Mouse (Mus musculus) liver, embryonic 14.5 days (tissue): ENCODE measurements around the gene Cox14. TPM values are rescaled to one million over a fixed set of nuclear protein-coding genes. Genes with fewer than 3 reads are reported as not detected.

ENCODE experiments used
- ATAC-seq: fragments of 200-750 bp; cut with Nextera tagmentation; 2 replicates; pipeline ENCODE4 v1.8.0; 2017; ENCODE audit warnings: moderate number of reproducible peaks, mild to moderate bottlenecking, moderate library complexity; ENCODE audit not compliant: insufficient read depth
- DNase-seq, 3 experiments: peaks; one replicate each; pipeline ENCODE4 v3.0.0-alpha.2; 2012 to 2013; ENCODE audit warnings: low read depth in 3 of 3, low spot score in 3 of 3
- H3K27ac ChIP-seq: fragments of 300-500 bp; sonication (generic); 2 replicates; pipeline ENCODE4 v1.5.1; 2014; ENCODE audit warnings: moderate library complexity, mild to moderate bottlenecking, control low read depth, inconsistent platforms
- H3K27me3 ChIP-seq: fragments of 300-500 bp; sonication (generic); 2 replicates; pipeline ENCODE4 v1.6.1; 2014; ENCODE audit warnings: mild to moderate bottlenecking, low read length, moderate library complexity; ENCODE audit not compliant: control insufficient read depth, insufficient read depth
- H3K36me3 ChIP-seq: fragments of 300-500 bp; sonication (generic); replicated peaks from 2 replicates; pipeline ENCODE4 v1.6.1; 2014; ENCODE audit warnings: low read depth; ENCODE audit not compliant: control insufficient read depth, insufficient read depth
- H3K4me1 ChIP-seq, 2 experiments: fragments of 200-500 bp in 1 of 2; fragments of 300-500 bp in 1 of 2; sonication (generic) in 1 of 2; replicated peaks; 2 replicates each; pipeline ENCODE4 v1.6.1; 2012 to 2014; ENCODE audit warnings: antibody characterized with exemption in 1 of 2, inconsistent platforms in 1 of 2, low read length in 1 of 2; ENCODE audit not compliant: control insufficient read depth in 2 of 2, insufficient read depth in 2 of 2
- H3K4me2 ChIP-seq: fragments of 300-500 bp; sonication (generic); 2 replicates; pipeline ENCODE4 v1.6.1; 2014; ENCODE audit warnings: low read depth, mild to moderate bottlenecking, control low read depth, moderate library complexity
- H3K4me3 ChIP-seq, 2 experiments: fragments of 200-500 bp in 1 of 2; fragments of 300-500 bp in 1 of 2; sonication (generic) in 1 of 2; 2 replicates each; pipeline ENCODE4 v1.5.1; 2012 to 2014; ENCODE audit warnings: low read depth in 2 of 2, low read length in 2 of 2, mild to moderate bottlenecking in 2 of 2, control low read depth in 1 of 2, inconsistent platforms in 1 of 2, moderate library complexity in 1 of 2; ENCODE audit not compliant: insufficient read depth in 1 of 2
- H3K9ac ChIP-seq: fragments of 300-500 bp; sonication (generic); replicated peaks from 2 replicates; pipeline ENCODE4 v1.6.1; 2014; ENCODE audit warnings: mild to moderate bottlenecking, control low read depth, moderate library complexity
- H3K9me3 ChIP-seq: fragments of 300-500 bp; sonication (generic); 2 replicates; pipeline ENCODE4 v1.6.1; 2016; ENCODE audit warnings: low read length, mixed read lengths; ENCODE audit not compliant: control insufficient read depth
- CTCF ChIP-seq: IDR thresholded peaks from 2 replicates; pipeline ENCODE4 v1.5.1; 2016; ENCODE audit warnings: antibody characterized with exemption, low read depth, control low read depth
- EP300 ChIP-seq: IDR thresholded peaks from 2 replicates; pipeline ENCODE4 v1.6.1; 2016; ENCODE audit warnings: antibody characterized with exemption, low read depth
- WGBS: fragments of 180-500 bp; shearing (Covaris S2); extraction: QIAGEN DNeasy Blood & Tissue Kit; methylation state at CpG from one replicate; pipeline ENCODE4 v1.1.7; 2014; ENCODE audit not compliant: insufficient replicate concordance; 5-methylcytosine and 5-hydroxymethylcytosine counted together
- polyA plus RNA-seq, 2 experiments: library from polyadenylated mRNA; depleted of rRNA in 1 of 2; stranded (reverse) in 1 of 2; unstranded in 1 of 2; fragments of >200 nt; fragmentation: Nextera tagmentation in 1 of 2; extraction: Ambion mirVana in 1 of 2; gene quantifications; 2 replicates each; pipeline versions ENCODE4 v1.2.1 to v1.2.3; 2012 to 2014

Cox14 gene
- polyA plus RNA-seq, 2 experiments: 67.6 to 84.9 TPM

DNA sequence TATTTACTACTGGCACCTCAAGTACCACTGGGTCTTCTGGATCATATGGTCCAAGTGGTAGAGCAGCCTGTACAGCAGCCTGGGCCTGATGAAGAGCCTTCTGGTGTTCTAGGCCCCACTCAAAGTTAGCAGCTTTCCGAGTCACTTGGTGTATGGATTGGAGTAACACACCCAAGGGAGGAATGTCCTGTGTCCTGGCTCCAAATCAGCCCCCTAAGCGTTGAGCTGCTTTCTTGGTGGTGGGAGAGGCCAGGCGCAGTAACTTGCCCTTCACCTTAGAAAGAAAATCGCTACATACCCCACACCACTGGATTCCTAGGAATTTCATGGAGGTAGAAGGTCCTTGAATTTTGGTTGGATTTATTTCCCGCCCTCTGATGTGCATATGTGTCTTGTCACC lies 41.3 kb upstream of the Cox14 start:
- H3K27me3 ChIP-seq: no peaks in the 10 kb centered on the region
- H3K27ac ChIP-seq: no peak overlapping the region
- TF ChIP-seq CTCF: no peak
- no peak for TF ChIP-seq EP300
- H3K4me3 ChIP-seq: no peak overlapping the region
- ATAC-seq (no peak), DNase-seq (no peak)
- no peaks in the 10 kb centered on the region for H3K9me3 ChIP-seq
- H3K9ac ChIP-seq: no peak overlapping the region
- H3K4me1 ChIP-seq: no peaks in the 10 kb centered on the region
- no peaks in the 10 kb centered on the region for H3K36me3 ChIP-seq
- 69% methylated on average over 5 of the region's 5 CpGs for WGBS
- no peak overlapping the region for H3K4me2 ChIP-seq

- H3K36me3 ChIP-seq: no peaks in the 10 kb centered on the region
- ATAC-seq (0 out of 2 replicates have a peak, but pooled peaks have one; percentile 26), DNase-seq (no peak)
- no peak overlapping the region for H3K27ac ChIP-seq
- no peak overlapping the region for H3K4me2 ChIP-seq
- no peak overlapping the region for H3K4me3 ChIP-seq
- 3% methylated on average over 4 of the region's 4 CpGs for WGBS
- H3K9me3 ChIP-seq: no peaks in the 10 kb centered on the region
- H3K9ac ChIP-seq: no peak overlapping the region
- H3K4me1 ChIP-seq: no peaks in the 10 kb centered on the region
- no peaks in the 10 kb centered on the region for H3K27me3 ChIP-seq
- TF ChIP-seq CTCF: peak; percentile 94
- TF ChIP-seq EP300: no peak
These were observed 36.7 kb upstream of the Cox14 start for GRCm38 (mm10) chr15:99688712-99689111.

DNA sequence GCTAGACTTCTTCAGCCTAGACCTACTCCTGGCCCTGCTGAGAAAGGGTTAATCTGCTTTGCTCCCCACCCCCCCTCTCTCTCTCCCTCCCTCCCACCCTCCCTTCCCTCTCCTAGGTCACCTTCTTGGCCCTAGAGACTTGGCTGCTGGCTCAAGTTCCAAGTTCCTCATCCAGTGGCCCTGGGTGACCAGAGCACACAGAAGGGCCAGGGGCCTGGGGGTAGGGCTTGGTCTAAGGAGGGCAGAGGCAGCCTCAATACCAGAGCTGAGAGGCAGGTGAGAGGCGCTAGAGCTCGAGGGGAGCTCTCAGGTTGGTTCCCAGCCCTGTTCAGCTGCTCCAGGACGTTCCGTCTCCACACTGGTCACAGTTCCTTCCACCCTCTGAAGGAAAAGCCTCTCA lies 34.5 kb upstream of the Cox14 start:
- H3K9me3 ChIP-seq: no peaks in the 10 kb centered on the region
- WGBS: 11% methylated on average over 4 of the region's 4 CpGs
- no peak for TF ChIP-seq CTCF
- H3K4me1 ChIP-seq: no peaks in the 10 kb centered on the region
- DNase-seq (no peak), ATAC-seq (no peak)
- H3K27ac ChIP-seq: no peak overlapping the region
- no peak overlapping the region for H3K4me3 ChIP-seq
- H3K36me3 ChIP-seq: no peaks in the 10 kb centered on the region
- H3K4me2 ChIP-seq: no peak overlapping the region
- no peaks in the 10 kb centered on the region for H3K27me3 ChIP-seq
- no peak overlapping the region for H3K9ac ChIP-seq

DNA sequence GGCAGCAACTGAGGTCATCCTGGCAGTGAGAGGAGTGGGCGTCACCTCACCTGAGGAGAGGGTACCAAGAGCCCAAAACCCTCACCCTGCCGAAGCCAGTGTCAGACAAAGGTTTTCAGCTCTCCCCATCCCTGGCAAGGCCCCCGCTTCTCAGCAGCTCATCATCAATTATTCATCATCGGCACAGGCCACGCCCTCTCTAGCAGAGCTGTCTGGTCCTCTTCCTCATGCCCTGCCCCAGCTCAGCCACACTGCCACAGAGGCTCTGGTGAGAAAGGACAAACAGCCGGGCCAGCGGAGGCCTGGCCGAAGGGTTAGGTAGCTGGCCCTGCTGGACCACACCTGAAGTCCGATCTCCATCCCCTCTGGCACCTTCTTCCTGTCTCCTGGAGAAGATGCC lies 33.4 kb upstream of the Cox14 start:
- TF ChIP-seq EP300: no peak
- no peak for TF ChIP-seq CTCF
- Histone ChIP-seq H3K9ac (no peak overlapping the region), H3K4me2 (no peak overlapping the region), H3K4me3 (no peak overlapping the region), H3K36me3 (no peaks in the 10 kb centered on the region), H3K9me3 (no peaks in the 10 kb centered on the region), H3K27me3 (no peaks in the 10 kb centered on the region), H3K4me1 (no peaks in the 10 kb centered on the region), H3K27ac (no peak overlapping the region)
- ATAC-seq (no peak), DNase-seq (no peak)
- WGBS: 33% methylated on average over 9 of the region's 9 CpGs

DNA sequence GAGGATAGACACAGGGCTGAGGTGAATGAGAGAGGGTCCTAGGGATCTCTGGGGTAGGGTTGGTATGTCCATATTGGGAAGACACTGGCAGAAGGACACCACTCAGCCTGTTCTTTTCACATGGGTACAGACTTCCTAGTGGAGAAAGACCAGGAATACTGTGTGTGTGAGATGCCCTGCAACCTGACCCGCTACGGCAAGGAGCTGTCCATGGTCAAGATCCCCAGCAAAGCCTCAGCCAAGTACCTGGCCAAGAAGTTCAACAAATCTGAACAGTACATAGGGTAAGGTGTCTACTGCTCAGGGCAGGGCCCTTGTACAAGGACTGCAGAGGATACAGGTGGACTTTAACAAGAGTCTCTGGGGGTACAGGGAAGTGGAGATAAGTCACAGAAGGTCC lies 28.1 kb upstream of the Cox14 start:
- Histone ChIP-seq H3K4me3 (no peak overlapping the region), H3K9ac (no peak overlapping the region), H3K4me2 (no peak overlapping the region), H3K27ac (no peak overlapping the region), H3K27me3 (no peaks in the 10 kb centered on the region), H3K4me1 (peaks cover 1 to 3% of the 10 kb centered on the region in 2 experiments; a peak in 1 of 4 replicates), H3K9me3 (no peaks in the 10 kb centered on the region), H3K36me3 (no peaks in the 10 kb centered on the region)
- no peak for ATAC-seq
- 30% methylated on average over 2 of the region's 2 CpGs for WGBS
- DNase-seq: no peak
- no peak for TF ChIP-seq EP300
- TF ChIP-seq CTCF: no peak
